Comparison of ENCODE assay signal across 9 mouse cellular contexts in genomic region chr2:67567141-67567680, GRCm38 (mm10). TPM values are rescaled to one million over a fixed set of nuclear protein-coding genes. Genes with fewer than 3 reads are reported as not detected.
A peak's percentile ranks its signal among the peaks of the same experiment; 100 is the strongest.
DNase-seq lines count a peak whose midpoint lies in the region; ATAC-seq lines count a peak whose summit lies in the region.
"Had no signal": no experiment of that assay in that cellular context is flagged by ENCODE, and none has a peak within 500 bp of the region (broad histone marks: within the 10 kb centered on the region; RNA-seq: fewer than 3 reads in every experiment).

No protein-coding gene starts in this region.

- H3K27me3 ChIP-seq in heart, embryonic 12.5 days (replicated peaks) = no peaks in the 10 kb centered on the region
- no peaks in the 10 kb centered on the region for H3K27me3 ChIP-seq in midbrain, embryonic 11.5 days (ENCODE audit: control insufficient read depth, insufficient read depth, low read length)
- H3K27me3 ChIP-seq in liver, embryonic 12.5 days (replicated peaks) = peaks cover 35% of the 10 kb centered on the region

- peaks cover 11% of the 10 kb centered on the region for H3K4me1 ChIP-seq in heart, embryonic 12.5 days (replicated peaks)
- peaks cover 6% of the 10 kb centered on the region for H3K4me1 ChIP-seq in midbrain, embryonic 11.5 days (ENCODE audit: control insufficient read depth, insufficient read depth, low read length)
- 0 out of 2 replicates have a peak, but pooled peaks cover 3% of the 10 kb centered on the region for H3K4me1 ChIP-seq in liver, embryonic 12.5 days

- peak overlapping the region; percentile 71 for H3K9ac ChIP-seq in heart, embryonic 12.5 days
- peak overlapping the region; percentile 80 for H3K9ac ChIP-seq in midbrain, embryonic 11.5 days (ENCODE audit: low read length)
- H3K9ac ChIP-seq in liver, embryonic 12.5 days = no peak overlapping the region

- peak overlapping the region; percentile 88 for H3K4me2 ChIP-seq in heart, embryonic 12.5 days
- H3K4me2 ChIP-seq in midbrain, embryonic 11.5 days = peak overlapping the region; percentile 89
- no peak overlapping the region; the same call in 1 of the 2 replicates for H3K4me2 ChIP-seq in liver, embryonic 12.5 days

- H3K36me3 ChIP-seq in heart, embryonic 12.5 days = no peaks in the 10 kb centered on the region
- no peaks in the 10 kb centered on the region for H3K36me3 ChIP-seq in midbrain, embryonic 11.5 days (ENCODE audit: control insufficient read depth, insufficient read depth, low read length)
- H3K36me3 ChIP-seq in liver, embryonic 12.5 days = no peaks in the 10 kb centered on the region

- no peaks in the 10 kb centered on the region for H3K9me3 ChIP-seq in heart, embryonic 12.5 days (replicated peaks)
- no peaks in the 10 kb centered on the region for H3K9me3 ChIP-seq in midbrain, embryonic 11.5 days (ENCODE audit: control insufficient read depth, low read length)
- H3K9me3 ChIP-seq in liver, embryonic 12.5 days (replicated peaks) = no peaks in the 10 kb centered on the region

- H3K27ac ChIP-seq in heart, embryonic 12.5 days (ENCODE audit: poor library complexity, severe bottlenecking) = no peak overlapping the region
- H3K27ac ChIP-seq in midbrain, embryonic 11.5 days (ENCODE audit: low read depth, low read length) = no peak overlapping the region
- no peak overlapping the region for H3K27ac ChIP-seq in liver, embryonic 12.5 days

- WGBS in heart, embryonic 12.5 days = 14% methylated on average over 8 of the region's 8 CpGs
- 14% methylated on average over 8 of the region's 8 CpGs for WGBS in midbrain, embryonic 11.5 days
- WGBS in liver, embryonic 12.5 days (ENCODE audit: insufficient replicate concordance) = 14% methylated on average over 8 of the region's 8 CpGs

- H3K4me3 ChIP-seq in heart, embryonic 12.5 days = peak overlapping the region; percentile 77
- peak overlapping the region; percentile 71 for H3K4me3 ChIP-seq in midbrain, embryonic 11.5 days (ENCODE audit: low read depth, low read length)
- H3K4me3 ChIP-seq in liver, embryonic 12.5 days = no peak overlapping the region

- peak; percentile 2 to 13 for DNase-seq in heart, adult 18-20 months
- no peak for DNase-seq in heart, adult 9 months (ENCODE audit: low spot score in 2 of 2)
- peak; percentile 9 for DNase-seq in ZHBTc4 (ENCODE audit: low read depth, low spot score)
- DNase-seq in midbrain, embryonic 11.5 days (ENCODE audit: low spot score, missing footprints) = peak; percentile 88
- DNase-seq in kidney, adult 18-20 months = no peak

- ATAC-seq in heart, embryonic 12.5 days (ENCODE audit: insufficient number of reproducible peaks, low FRiP score) = no peak
- ATAC-seq in midbrain, embryonic 11.5 days (ENCODE audit: low FRiP score) = no peak
- no peak for ATAC-seq in liver, embryonic 12.5 days
- no peak for ATAC-seq in granulocyte monocyte progenitor cell, adult 5-6 weeks (replicated peaks; ENCODE audit: poor library complexity, severe bottlenecking)

RNA-seq across cellular contexts. Expression of gene B3galt1, which starts 1.5 kb away (rescaled TPM):
- total RNA-seq in heart, adult 18-20 months (2021) = 1 to 10 TPM; 1.2 to 2.3 TPM
- polyA plus RNA-seq in heart, embryonic 12.5 days (2016; fragmentation: Nextera tagmentation; extraction: Ambion mirVana) = 7.1 and 7.4 TPM in 2 replicates
- 12.2 and 15.3 TPM in 2 replicates for polyA plus RNA-seq in midbrain, embryonic 11.5 days (2014; fragmentation: Nextera tagmentation; extraction: Ambion mirVana)
- 0.61 TPM in 2 replicates for polyA plus RNA-seq in liver, embryonic 12.5 days (2016; fragmentation: Nextera tagmentation; extraction: Ambion mirVana)
- not detected in 2 replicates for total RNA-seq in granulocyte monocyte progenitor cell, adult 5-6 weeks (2014; fragmentation: Nextera tagmentation)
- total RNA-seq in granulocyte monocyte progenitor cell, adult 5-6 weeks (2017) = not detected in 2 replicates
- total RNA-seq: MEL had no signal

Comparison
In these comparisons a context has a peak if more than half of its experiments do, and no peak if none do; other contexts are left out.
1. DNase-seq: peak in heart, adult 18-20 months (2 of 2), ZHBTc4 (single experiment) and midbrain, embryonic 11.5 days (single experiment); none in heart, adult 9 months (0 of 2) and kidney, adult 18-20 months (single experiment).